Mouse (Mus musculus): ENCODE results near the gene Slc13a3.

Slc13a3 gene

GRCm38 (mm10) chr2:165364334-165365091, 108.5 kb downstream of the Slc13a3 start:
- no peak for DNase-seq (ENCODE audit: low read depth, low spot score)

DNA sequence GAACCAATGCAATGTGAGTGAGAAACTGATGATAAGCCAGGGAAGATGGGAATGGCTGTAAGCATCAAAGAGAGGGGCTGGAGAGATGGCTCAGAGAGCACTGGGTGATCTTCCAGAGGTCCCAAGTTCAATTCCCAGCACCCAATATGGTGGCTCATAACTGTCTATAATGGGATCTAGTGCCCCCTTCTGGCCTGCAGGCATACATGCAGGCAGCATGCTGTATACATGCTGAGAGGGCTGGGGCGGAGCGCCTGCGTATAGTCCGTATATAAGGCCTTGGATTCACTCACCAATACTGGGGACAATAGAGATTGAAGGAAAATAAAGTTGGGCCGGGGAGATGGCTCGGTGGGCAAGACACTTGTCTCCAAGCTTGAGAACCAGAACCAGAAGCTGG, 109.7 kb downstream of the Slc13a3 start:
- DNase-seq (ENCODE audit: low read depth, low spot score) = no peak

DNA sequence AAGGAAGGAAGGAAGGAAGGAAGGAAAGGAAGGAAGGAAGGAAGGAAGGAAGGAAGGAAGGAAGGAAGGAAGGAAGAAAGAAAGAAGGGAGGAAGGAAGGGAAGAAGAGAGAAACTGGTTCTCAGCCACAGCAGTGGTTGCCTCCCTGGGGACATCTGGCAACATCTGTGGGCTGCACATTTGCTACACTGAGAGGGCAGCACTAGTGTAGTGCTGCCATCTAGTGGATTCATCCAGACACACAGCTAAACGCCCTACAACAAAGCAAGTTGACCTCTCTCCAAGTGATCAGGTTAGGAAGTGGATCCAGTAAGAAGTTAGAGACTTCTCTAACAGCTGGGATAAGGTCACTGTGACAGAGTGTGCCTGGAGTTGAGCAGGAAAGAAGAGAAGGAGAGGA, 112.2 kb downstream of the Slc13a3 start:
- DNase-seq (ENCODE audit: low read depth, low spot score) = no peak

Measured in telencephalon, adult 2 months (tissue).